Mouse (Mus musculus): ENCODE results near the gene Qtrt1. TPM values are rescaled to one million over a fixed set of nuclear protein-coding genes. Genes with fewer than 3 reads are reported as not detected.

Gene Qtrt1
- total RNA-seq, 1 experiment from 2014 or later = 22.5 TPM

- peak; percentile 54 for ATAC-seq (replicated peaks; ENCODE audit: low read depth, poor library complexity, severe bottlenecking)
These were observed 1.9 kb upstream of the Qtrt1 start for GRCm38 (mm10) chr9:21409592-21410317.

- ATAC-seq (replicated peaks; ENCODE audit: low read depth, poor library complexity, severe bottlenecking) = no peak
These were observed 6.2 kb downstream of the Qtrt1 start for GRCm38 (mm10) chr9:21417866-21418265.

GRCm38 (mm10) chr9:21419646-21420045 is 8.0 kb downstream of the Qtrt1 start:
- no peak for ATAC-seq (replicated peaks; ENCODE audit: low read depth, poor library complexity, severe bottlenecking)

GRCm38 (mm10) chr9:21424631-21425555 is 13.3 kb downstream of the Qtrt1 start, which contains the start of gene Dnm2:
Gene Dnm2 (plus strand): TSS chr9:21424908.
- peak; percentile 95 for ATAC-seq (replicated peaks; ENCODE audit: low read depth, poor library complexity, severe bottlenecking)

GRCm38 (mm10) chr9:21425556-21425945 is 13.9 kb downstream of the Qtrt1 start:
- no peak for ATAC-seq (replicated peaks; ENCODE audit: low read depth, poor library complexity, severe bottlenecking)

GRCm38 (mm10) chr9:21426013-21426412 is 14.4 kb downstream of the Qtrt1 start:
- ATAC-seq (replicated peaks; ENCODE audit: low read depth, poor library complexity, severe bottlenecking) = no peak

GRCm38 (mm10) chr9:21426525-21426924 is 14.9 kb downstream of the Qtrt1 start:
- no peak for ATAC-seq (replicated peaks; ENCODE audit: low read depth, poor library complexity, severe bottlenecking)

- ATAC-seq (replicated peaks; ENCODE audit: low read depth, poor library complexity, severe bottlenecking) = no peak
These were observed 16.1 kb downstream of the Qtrt1 start for GRCm38 (mm10) chr9:21427773-21428172.

GRCm38 (mm10) chr9:21428178-21428577 is 16.5 kb downstream of the Qtrt1 start:
- no peak for ATAC-seq (replicated peaks; ENCODE audit: low read depth, poor library complexity, severe bottlenecking)

- no peak for ATAC-seq (replicated peaks; ENCODE audit: low read depth, poor library complexity, severe bottlenecking)
These were observed 19.1 kb downstream of the Qtrt1 start for GRCm38 (mm10) chr9:21430724-21431123.

GRCm38 (mm10) chr9:21432066-21432465 is 20.4 kb downstream of the Qtrt1 start:
- ATAC-seq (replicated peaks; ENCODE audit: low read depth, poor library complexity, severe bottlenecking) = no peak

- no peak for ATAC-seq (replicated peaks; ENCODE audit: low read depth, poor library complexity, severe bottlenecking)
These were observed 22.1 kb downstream of the Qtrt1 start for GRCm38 (mm10) chr9:21433766-21434165.

GRCm38 (mm10) chr9:21434410-21434809 is 22.8 kb downstream of the Qtrt1 start:
- ATAC-seq (replicated peaks; ENCODE audit: low read depth, poor library complexity, severe bottlenecking) = no peak

GRCm38 (mm10) chr9:21435777-21436635 is 24.4 kb downstream of the Qtrt1 start:
- peak; percentile 74 for ATAC-seq (replicated peaks; ENCODE audit: low read depth, poor library complexity, severe bottlenecking)

GRCm38 (mm10) chr9:21437577-21437976 is 25.9 kb downstream of the Qtrt1 start:
- peak; percentile 27; the same call in 1 of the 2 replicates for ATAC-seq (replicated peaks; ENCODE audit: low read depth, poor library complexity, severe bottlenecking)

- ATAC-seq (replicated peaks; ENCODE audit: low read depth, poor library complexity, severe bottlenecking) = no peak
These were observed 26.6 kb downstream of the Qtrt1 start for GRCm38 (mm10) chr9:21438219-21438618.

- no peak for ATAC-seq (replicated peaks; ENCODE audit: low read depth, poor library complexity, severe bottlenecking)
These were observed 27.8 kb downstream of the Qtrt1 start for GRCm38 (mm10) chr9:21439456-21439855.

- ATAC-seq (replicated peaks; ENCODE audit: low read depth, poor library complexity, severe bottlenecking) = no peak
These were observed 28.3 kb downstream of the Qtrt1 start for GRCm38 (mm10) chr9:21439914-21440313.

- ATAC-seq (replicated peaks; ENCODE audit: low read depth, poor library complexity, severe bottlenecking) = no peak
These were observed 28.8 kb downstream of the Qtrt1 start for GRCm38 (mm10) chr9:21440387-21440786.

- no peak for ATAC-seq (replicated peaks; ENCODE audit: low read depth, poor library complexity, severe bottlenecking)
These were observed 32.2 kb downstream of the Qtrt1 start for GRCm38 (mm10) chr9:21443853-21444252.

Data from common myeloid progenitor, adult 5-6 weeks (primary cell).